Mouse (Mus musculus): ENCODE results near the gene Fam71a.

GRCm38 (mm10) chr1:191189671-191190372, 25.2 kb upstream of the Fam71a start:
- no peak for TF ChIP-seq POLR2A (IDR thresholded peaks at IDR 0.05; ENCODE audit: insufficient read depth, low read depth, low read length)
- no peak for TF ChIP-seq CTCF (IDR thresholded peaks at IDR 0.05; ENCODE audit: insufficient read depth, low read depth, low read length)

All from olfactory bulb, adult 2 months (tissue).